Mouse (Mus musculus) limb, embryonic 11.5 days (tissue): ENCODE data around the gene Rab3ip. TPM values are rescaled to one million over a fixed set of nuclear protein-coding genes. Genes with fewer than 3 reads are reported as not detected.
A peak's percentile ranks its signal among the peaks of the same experiment; 100 is the strongest.

Experiments used
- ATAC-seq: fragments of 200-750 bp; cut with Nextera tagmentation; 2 replicates; pipeline ENCODE4 v1.8.0; 2017; ENCODE audit warnings: low read depth; ENCODE audit not compliant: insufficient number of reproducible peaks, low FRiP score, low TSS enrichment
- DNase-seq: peaks from one replicate; pipeline ENCODE4 v3.0.0-alpha.2; 2015; ENCODE audit warnings: low spot score
- H3K27ac ChIP-seq: fragments of 300-500 bp; sonication (generic); replicated peaks from 2 replicates; pipeline ENCODE4 v1.5.1; 2014; ENCODE audit warnings: low read depth, mild to moderate bottlenecking, low read length
- H3K27me3 ChIP-seq: fragments of 300-500 bp; sonication (generic); 2 replicates; pipeline ENCODE4 v1.6.1; 2014; ENCODE audit warnings: mild to moderate bottlenecking, low read length, mixed read lengths; ENCODE audit not compliant: control insufficient read depth, insufficient read depth
- H3K36me3 ChIP-seq: fragments of 300-500 bp; sonication (generic); 2 replicates; pipeline ENCODE4 v1.6.1; 2014; ENCODE audit warnings: mild to moderate bottlenecking, low read length, moderate library complexity, mixed read lengths; ENCODE audit not compliant: control insufficient read depth, insufficient read depth
- H3K4me1 ChIP-seq: fragments of 300-500 bp; sonication (generic); 2 replicates; pipeline ENCODE4 v1.6.1; 2014; ENCODE audit warnings: low read length, mixed read lengths; ENCODE audit not compliant: control insufficient read depth, insufficient read depth
- H3K4me2 ChIP-seq: fragments of 300-500 bp; sonication (generic); 2 replicates; pipeline ENCODE4 v1.6.1; 2014; ENCODE audit warnings: low read depth, mild to moderate bottlenecking, moderate library complexity; ENCODE audit not compliant: severe bottlenecking
- H3K4me3 ChIP-seq: fragments of 300-500 bp; sonication (generic); 2 replicates; pipeline ENCODE4 v1.5.1; 2014; ENCODE audit warnings: low read depth, low read length
- H3K9ac ChIP-seq: fragments of 300-500 bp; sonication (generic); 2 replicates; pipeline ENCODE4 v1.6.1; 2014; ENCODE audit warnings: mild to moderate bottlenecking, low read length
- H3K9me3 ChIP-seq: fragments of 300-500 bp; sonication (generic); 2 replicates; pipeline ENCODE4 v1.6.1; 2016; ENCODE audit warnings: low read length; ENCODE audit not compliant: control insufficient read depth
- WGBS: fragments of 180-500 bp; shearing (Covaris S2); extraction: QIAGEN DNeasy Blood & Tissue Kit; methylation state at CpG from one replicate; pipeline ENCODE4 v1.1.7; 2014; 5-methylcytosine and 5-hydroxymethylcytosine counted together
- polyA plus RNA-seq: library from polyadenylated mRNA; unstranded; fragments of >200 nt; fragmentation: Nextera tagmentation; extraction: Ambion mirVana; gene quantifications from 2 replicates; pipeline ENCODE4 v1.2.1, GENCODE M21; 2014

Gene Rab3ip
- polyA plus RNA-seq, 1 experiment from 2014 or later, result 43.1 TPM

GRCm38 (mm10) chr10:116982526-116982925 lies 32.0 kb upstream of the Rab3ip start:
- Histone ChIP-seq H3K9me3 (no peaks in the 10 kb centered on the region), H3K4me3 (no peak overlapping the region), H3K4me1 (peaks cover 5% of the 10 kb centered on the region; the same call in 1 of the 2 replicates), H3K36me3 (no peaks in the 10 kb centered on the region), H3K9ac (no peak overlapping the region), H3K27ac (no peak overlapping the region), H3K27me3 (no peaks in the 10 kb centered on the region), H3K4me2 (no peak overlapping the region)
- 68% methylated on average over 4 of the region's 4 CpGs for WGBS
- ATAC-seq (no peak), DNase-seq (no peak)

- no peak overlapping the region for H3K4me2 ChIP-seq
- ATAC-seq (no peak), DNase-seq (peak; percentile 57)
- no peak overlapping the region for H3K9ac ChIP-seq
- no peak overlapping the region for H3K4me3 ChIP-seq
- 83% methylated on average over 3 of the region's 3 CpGs for WGBS
- H3K27ac ChIP-seq, result no peak overlapping the region
- no peaks in the 10 kb centered on the region for H3K9me3 ChIP-seq
- H3K27me3 ChIP-seq, result no peaks in the 10 kb centered on the region
- H3K4me1 ChIP-seq, result no peaks in the 10 kb centered on the region
- no peaks in the 10 kb centered on the region for H3K36me3 ChIP-seq
Observed at GRCm38 (mm10) chr10:116980888-116981287, 30.3 kb upstream of the Rab3ip start.

- DNase-seq, result no peak
- no peak for ATAC-seq
- Histone ChIP-seq H3K4me3 (no peak overlapping the region), H3K9ac (no peak overlapping the region), H3K4me1 (no peaks in the 10 kb centered on the region), H3K27me3 (no peaks in the 10 kb centered on the region), H3K27ac (no peak overlapping the region), H3K36me3 (no peaks in the 10 kb centered on the region), H3K4me2 (no peak overlapping the region), H3K9me3 (no peaks in the 10 kb centered on the region)
- 85% methylated on average over 4 of the region's 4 CpGs for WGBS
Observed at GRCm38 (mm10) chr10:116980273-116980672, 29.7 kb upstream of the Rab3ip start.

GRCm38 (mm10) chr10:116978841-116979240 lies 28.3 kb upstream of the Rab3ip start:
- no peaks in the 10 kb centered on the region for H3K27me3 ChIP-seq
- H3K9me3 ChIP-seq, result no peaks in the 10 kb centered on the region
- 92% methylated on average over 9 of the region's 9 CpGs for WGBS

GRCm38 (mm10) chr10:116977858-116978257 lies 27.3 kb upstream of the Rab3ip start:
- Histone ChIP-seq H3K4me1 (no peaks in the 10 kb centered on the region), H3K36me3 (no peaks in the 10 kb centered on the region), H3K27me3 (no peaks in the 10 kb centered on the region), H3K27ac (no peak overlapping the region), H3K9me3 (no peaks in the 10 kb centered on the region), H3K4me2 (no peak overlapping the region), H3K4me3 (no peak overlapping the region), H3K9ac (no peak overlapping the region)
- DNase-seq (no peak), ATAC-seq (no peak)
- 82% methylated on average over 2 of the region's 2 CpGs for WGBS

More at GRCm38 (mm10) chr10:116978841-116979240, 28.3 kb upstream of the Rab3ip start:
- Histone ChIP-seq H3K4me3 (no peak overlapping the region), H3K36me3 (no peaks in the 10 kb centered on the region), H3K4me1 (no peaks in the 10 kb centered on the region), H3K27ac (no peak overlapping the region), H3K9ac (no peak overlapping the region), H3K4me2 (no peak overlapping the region)
- no peak for ATAC-seq
- DNase-seq, result no peak

GRCm38 (mm10) chr10:116977455-116977854 lies 26.9 kb upstream of the Rab3ip start:
- Histone ChIP-seq H3K9me3 (no peaks in the 10 kb centered on the region), H3K9ac (no peak overlapping the region), H3K4me1 (no peaks in the 10 kb centered on the region), H3K27me3 (no peaks in the 10 kb centered on the region), H3K4me3 (no peak overlapping the region), H3K36me3 (no peaks in the 10 kb centered on the region), H3K27ac (no peak overlapping the region), H3K4me2 (no peak overlapping the region)
- no peak for ATAC-seq
- WGBS, result 42% methylated on average over 4 of the region's 4 CpGs
- no peak for DNase-seq

GRCm38 (mm10) chr10:116972509-116972908 lies 21.9 kb upstream of the Rab3ip start, which contains the start of gene Gm10271:
Gm10271 (minus strand) TSS chr10:116972609.
- Histone ChIP-seq H3K27me3 (no peaks in the 10 kb centered on the region), H3K4me3 (no peak within 1 kb of the TSS), H3K9me3 (no peaks in the 10 kb centered on the region), H3K36me3 (no peaks in the 10 kb centered on the region), H3K27ac (no peak within 1 kb of the TSS), H3K9ac (no peak within 1 kb of the TSS), H3K4me1 (no peaks in the 10 kb centered on the region), H3K4me2 (no peak within 1 kb of the TSS)
- 98% methylated on average over 6 of the region's 6 CpGs for WGBS
- ATAC-seq (no peak), DNase-seq (no peak)

GRCm38 (mm10) chr10:116968741-116969140 lies 18.2 kb upstream of the Rab3ip start:
- Histone ChIP-seq H3K9me3 (no peaks in the 10 kb centered on the region), H3K27me3 (no peaks in the 10 kb centered on the region), H3K4me2 (no peak overlapping the region), H3K4me3 (no peak overlapping the region), H3K36me3 (no peaks in the 10 kb centered on the region), H3K27ac (no peak overlapping the region), H3K9ac (no peak overlapping the region), H3K4me1 (0 out of 2 replicates have a peak, but pooled peaks cover 3% of the 10 kb centered on the region)
- 86% methylated on average over 4 of the region's 4 CpGs for WGBS
- no peak for DNase-seq
- no peak for ATAC-seq

- Histone ChIP-seq H3K4me2 (no peak overlapping the region), H3K27ac (no peak overlapping the region), H3K27me3 (no peaks in the 10 kb centered on the region), H3K4me1 (0 out of 2 replicates have a peak, but pooled peaks cover 3% of the 10 kb centered on the region), H3K9ac (no peak overlapping the region), H3K9me3 (no peaks in the 10 kb centered on the region), H3K36me3 (no peaks in the 10 kb centered on the region), H3K4me3 (no peak overlapping the region)
- no peak for ATAC-seq
- WGBS, result 75% methylated on average over 6 of the region's 6 CpGs
- no peak for DNase-seq
Observed at GRCm38 (mm10) chr10:116966065-116966464, 15.5 kb upstream of the Rab3ip start.
